Mouse (Mus musculus) heart, postnatal 25 days (tissue): ENCODE measurements around the gene Arhgap28. TPM values are rescaled to one million over a fixed set of nuclear protein-coding genes. Genes with fewer than 3 reads are reported as not detected.

ENCODE experiments used
- DNase-seq: peaks from one replicate; pipeline ENCODE4 v3.0.0; 2022; ENCODE audit warnings: low spot score
- intact Hi-C: fragments of 180-260 bp; cut with DNase I; formaldehyde crosslinking; loops from one replicate; pipeline ENCODE4 v1.15.1; 2025
- total RNA-seq, 2 experiments: library from RNA; stranded (reverse); gene quantifications; 2 replicates each; pipeline ENCODE4 v1.2.3; 2021

Arhgap28 gene
- 1 to 10 TPM; 2.5 to 3.0 TPM for total RNA-seq

GRCm38 (mm10) chr17:68003741-68004560, at the start of gene Arhgap28:
Gene Arhgap28, minus strand, starts transcription at chr17:68004120.
- DNase-seq, result peak; percentile 88
- intact Hi-C loops, result loop anchor here (10.0 kb wide), 3 partner anchors 49 to 161 kb away; no protein-coding TSS in a partner anchor

GRCm38 (mm10) chr17:68046341-68046675, 42.4 kb upstream of the Arhgap28 start:
- intact Hi-C loops, result no loop called here
- DNase-seq, result no peak

GRCm38 (mm10) chr17:68045655-68046340, 41.9 kb upstream of the Arhgap28 start:
- no peak for DNase-seq
- intact Hi-C loops, result no loop called here

GRCm38 (mm10) chr17:68042377-68042776, 38.5 kb upstream of the Arhgap28 start:
- DNase-seq, result no peak
- intact Hi-C loops, result no loop called here

- intact Hi-C loops, result no loop called here
- no peak for DNase-seq
Observed at GRCm38 (mm10) chr17:68037011-68037410, 33.1 kb upstream of the Arhgap28 start.

GRCm38 (mm10) chr17:68029495-68029894, 25.6 kb upstream of the Arhgap28 start:
- intact Hi-C loops, result no loop called here
- no peak for DNase-seq

GRCm38 (mm10) chr17:68028519-68028918, 24.6 kb upstream of the Arhgap28 start:
- intact Hi-C loops, result no loop called here

GRCm38 (mm10) chr17:68024327-68024726, 20.4 kb upstream of the Arhgap28 start:
- no peak for DNase-seq
- intact Hi-C loops, result no loop called here

More at GRCm38 (mm10) chr17:68028519-68028918, 24.6 kb upstream of the Arhgap28 start:
- DNase-seq, result no peak

- intact Hi-C loops, result no loop called here
- DNase-seq, result no peak
Observed at GRCm38 (mm10) chr17:68019466-68020065, 15.6 kb upstream of the Arhgap28 start.

- intact Hi-C loops, result no loop called here
- DNase-seq, result no peak
Observed at GRCm38 (mm10) chr17:68017095-68017494, 13.2 kb upstream of the Arhgap28 start.

- intact Hi-C loops, result no loop called here
- no peak for DNase-seq
Observed at GRCm38 (mm10) chr17:68011606-68012005, 7.7 kb upstream of the Arhgap28 start.

- no peak for DNase-seq
- intact Hi-C loops, result no loop called here
Observed at GRCm38 (mm10) chr17:68010041-68010440, 6.1 kb upstream of the Arhgap28 start.

- intact Hi-C loops, result loop anchor here (10.0 kb wide), 3 partner anchors 50 to 160 kb away; no protein-coding TSS in a partner anchor
Observed at GRCm38 (mm10) chr17:68004581-68005330, 836 bp upstream of the Arhgap28 start.

GRCm38 (mm10) chr17:68002608-68003595, 1.0 kb downstream of the Arhgap28 start:
- DNase-seq, result no peak
- intact Hi-C loops, result loop anchor here (10.0 kb wide), 3 partner anchors 48 to 162 kb away; no protein-coding TSS in a partner anchor

More at GRCm38 (mm10) chr17:68004581-68005330, 836 bp upstream of the Arhgap28 start:
- no peak for DNase-seq

- no peak for DNase-seq
- intact Hi-C loops, result loop anchor here (10.0 kb wide), 3 partner anchors 45 to 165 kb away; no protein-coding TSS in a partner anchor
Observed at GRCm38 (mm10) chr17:67999801-68000200, 4.1 kb downstream of the Arhgap28 start.

GRCm38 (mm10) chr17:67996769-67997155, 7.2 kb downstream of the Arhgap28 start:
- no peak for DNase-seq
- intact Hi-C loops, result no loop called here

- no peak for DNase-seq
- intact Hi-C loops, result no loop called here
Observed at GRCm38 (mm10) chr17:67996097-67996768, 7.7 kb downstream of the Arhgap28 start.

- DNase-seq, result no peak
- intact Hi-C loops, result no loop called here
Observed at GRCm38 (mm10) chr17:67995277-67995819, 8.6 kb downstream of the Arhgap28 start.
